Mouse (Mus musculus) spleen, adult 2 months (tissue): ENCODE data around the gene Mrpl34.

Experiments used
- CTCF ChIP-seq: fragments of 200-500 bp; IDR thresholded peaks from 2 replicates; pipeline ENCODE4 v1.5.1; 2011; ENCODE audit warnings: mild to moderate bottlenecking, inconsistent platforms; ENCODE audit not compliant: insufficient read depth, insufficient read length, insufficient replicate concordance; ENCODE audit errors: extremely low read depth
- POLR2A ChIP-seq: fragments of 200-500 bp; IDR thresholded peaks from 2 replicates; pipeline ENCODE4 v1.6.1; 2011; ENCODE audit warnings: low read depth, low read length, inconsistent platforms

DNA sequence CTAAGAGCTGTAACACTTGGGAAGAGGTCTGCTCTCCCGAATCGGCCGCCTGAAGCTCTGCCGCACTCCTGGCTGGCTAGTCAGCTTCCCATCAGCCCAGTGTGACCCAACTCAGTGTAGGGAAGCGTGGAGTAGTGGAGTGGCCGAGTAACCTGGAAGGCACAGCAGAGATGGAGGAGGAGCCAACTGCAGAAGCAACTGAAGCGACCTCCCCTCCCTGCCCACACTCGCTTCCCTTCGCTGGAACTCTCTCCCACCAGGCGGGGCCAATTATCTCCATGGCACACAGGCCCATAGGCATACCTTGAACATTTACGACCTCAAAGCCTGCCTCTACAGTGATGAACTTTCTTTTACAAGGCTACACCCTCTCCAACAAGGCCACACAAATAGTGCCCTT lies 13.0 kb upstream of the Mrpl34 start:
- TF ChIP-seq CTCF, result no peak
- no peak for TF ChIP-seq POLR2A
